In the genomic region with DNA sequence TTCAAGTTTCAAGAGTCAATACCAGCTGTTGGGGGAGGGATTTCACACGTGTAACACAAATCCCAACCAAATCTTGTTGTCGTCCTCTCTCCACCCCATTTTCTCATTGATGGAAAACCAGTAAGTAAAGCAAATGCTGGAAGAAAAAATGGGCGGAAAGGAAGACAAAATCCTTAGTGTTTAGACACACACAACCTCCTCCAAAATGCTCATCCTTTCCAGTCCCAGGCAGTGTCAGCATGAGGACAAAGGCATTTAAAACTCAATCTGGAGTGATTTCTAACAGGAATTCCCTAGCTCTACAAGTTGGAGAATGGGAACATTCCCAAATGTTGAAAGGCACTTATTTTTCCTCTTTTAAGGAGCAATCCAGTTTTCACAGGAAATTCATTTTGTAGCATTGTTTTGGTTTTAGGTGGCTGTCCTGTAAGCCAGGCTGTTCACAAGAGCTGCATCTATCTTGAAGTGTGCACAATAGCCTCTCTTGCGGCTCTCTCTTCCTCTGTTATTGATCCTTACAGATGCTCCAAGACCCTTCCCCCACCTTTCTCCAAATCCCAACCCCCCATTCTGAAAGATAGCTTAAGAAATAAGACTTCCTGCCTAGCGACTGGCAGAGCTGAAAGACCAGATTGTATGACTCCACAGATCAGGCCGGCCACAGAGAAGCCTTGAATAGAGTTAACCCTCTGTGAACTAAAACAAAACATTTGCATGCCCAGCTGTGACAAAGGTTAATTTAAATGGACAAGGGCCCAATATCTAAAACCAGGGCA, we compare ENCODE assay signal across 8 mouse cellular contexts.
DNase-seq lines count a peak whose midpoint lies in the region; ATAC-seq lines count a peak whose summit lies in the region.

No protein-coding gene starts in this region.

- DNase-seq in adrenal gland, postnatal 14 days: peak; percentile 29
- no peak for DNase-seq in adrenal gland, adult 18-20 months (ENCODE audit: low spot score in 2 of 2)
- DNase-seq in neural tube, embryonic 10.5 days (ENCODE audit: extremely low spot score, low spot score): peak; percentile 51
- peak; percentile 13 for DNase-seq in yolk sac, embryonic 10.5 days (ENCODE audit: low spot score)
- DNase-seq in thymus, postnatal 14 days: no peak
- DNase-seq in cerebellum, adult 18-20 months: no peak

- no peaks in the 10 kb centered on the region for H3K9me3 ChIP-seq in neural tube, embryonic 15.5 days (replicated peaks)
- H3K9me3 ChIP-seq in limb, embryonic 12.5 days: no peaks in the 10 kb centered on the region

- no peaks in the 10 kb centered on the region for H3K36me3 ChIP-seq in neural tube, embryonic 15.5 days
- H3K36me3 ChIP-seq in limb, embryonic 12.5 days: no peaks in the 10 kb centered on the region

- 0 out of 2 replicates have a peak, but pooled peaks cover 9% of the 10 kb centered on the region for H3K4me1 ChIP-seq in neural tube, embryonic 15.5 days
- H3K4me1 ChIP-seq in limb, embryonic 12.5 days (replicated peaks): peaks cover 22% of the 10 kb centered on the region

- H3K27me3 ChIP-seq in neural tube, embryonic 15.5 days (replicated peaks): no peaks in the 10 kb centered on the region
- no peaks in the 10 kb centered on the region for H3K27me3 ChIP-seq in limb, embryonic 12.5 days

- 14% methylated on average over 6 of the region's 6 CpGs for WGBS in neural tube, embryonic 15.5 days
- 14% methylated on average over 6 of the region's 6 CpGs for whole genome bisulfite sequencing in limb, embryonic 12.5 days

- H3K4me2 ChIP-seq in neural tube, embryonic 15.5 days: no peak overlapping the region; the same call in 1 of the 2 replicates
- peak overlapping the region; percentile 24; the same call in 1 of the 2 replicates for H3K4me2 ChIP-seq in limb, embryonic 12.5 days

- no peak overlapping the region for H3K9ac ChIP-seq in neural tube, embryonic 15.5 days (replicated peaks)
- no peak overlapping the region for H3K9ac ChIP-seq in limb, embryonic 12.5 days (replicated peaks)

- no peak overlapping the region for H3K4me3 ChIP-seq in neural tube, embryonic 15.5 days (replicated peaks)
- no peak overlapping the region for H3K4me3 ChIP-seq in limb, embryonic 12.5 days (replicated peaks)

- no peak for ATAC-seq in neural tube, embryonic 15.5 days (ENCODE audit: low FRiP score)
- ATAC-seq in limb, embryonic 12.5 days (ENCODE audit: insufficient number of reproducible peaks, insufficient read depth, low FRiP score, low TSS enrichment, low read depth): no peak

- H3K27ac ChIP-seq in neural tube, embryonic 15.5 days (replicated peaks): no peak overlapping the region; the same call in 1 of the 2 replicates
- H3K27ac ChIP-seq in limb, embryonic 12.5 days: peak overlapping the region; percentile 41; the same call in 1 of the 2 replicates

Comparison
In these comparisons a context has a peak if more than half of its experiments do, and no peak if none do; other contexts are left out.
1. DNase-seq: peak in adrenal gland, postnatal 14 days (single experiment), neural tube, embryonic 10.5 days (single experiment) and yolk sac, embryonic 10.5 days (single experiment); none in adrenal gland, adult 18-20 months (0 of 2), thymus, postnatal 14 days (single experiment) and cerebellum, adult 18-20 months (0 of 2).